Mouse (Mus musculus): ENCODE data around the gene Lrrc43.

DNA sequence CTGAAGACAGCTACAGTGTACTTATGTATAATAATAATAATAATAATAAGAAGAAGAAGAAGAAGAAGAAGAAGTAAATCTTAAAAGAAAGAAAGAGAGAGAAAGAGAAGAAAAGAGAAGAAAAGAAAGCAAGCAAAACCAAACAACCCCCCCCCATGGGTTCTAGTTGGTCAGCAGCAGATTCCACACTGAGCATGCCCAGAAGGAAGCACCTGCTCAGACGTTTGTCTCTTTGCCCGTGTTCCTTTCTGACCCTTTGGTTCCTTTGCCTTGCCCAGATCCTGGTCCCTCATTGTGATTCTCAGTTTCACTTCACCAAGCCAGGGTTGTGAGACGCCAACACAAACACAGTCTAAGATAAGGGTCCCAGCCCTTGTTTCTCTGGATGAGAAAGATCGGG is 12.9 kb downstream of the Lrrc43 start:
- TF ChIP-seq POLR2A (IDR thresholded peaks at IDR 0.05; ENCODE audit: control insufficient read depth, low read depth, low read length) (no peak), CTCF (IDR thresholded peaks at IDR 0.05; ENCODE audit: control insufficient read depth, insufficient read depth, insufficient replicate concordance, low read depth, low read length) (no peak)

Data from testis, adult 2 months (tissue).